In the genomic region with DNA sequence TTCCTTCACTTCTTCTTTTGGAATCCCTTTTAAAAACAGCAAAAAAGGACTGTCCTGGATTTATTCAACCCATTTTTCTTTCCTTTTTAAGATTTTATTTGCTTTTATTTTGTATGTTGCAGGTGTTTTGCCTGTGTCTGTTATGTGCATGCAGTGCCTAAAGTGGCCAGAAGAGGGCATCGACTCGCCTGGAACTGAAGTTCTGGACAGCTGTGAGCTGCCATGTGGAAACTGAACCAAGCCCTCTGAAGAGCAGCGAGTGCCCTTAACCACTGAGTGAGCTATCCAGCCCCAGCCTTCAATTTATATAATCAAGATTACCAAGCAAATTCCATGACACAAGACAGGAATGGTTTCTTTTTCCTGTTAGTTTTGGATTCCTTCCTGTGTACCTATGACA, we compare ENCODE assay signal across 10 mouse cellular contexts. TPM values are rescaled to one million over a fixed set of nuclear protein-coding genes. Genes with fewer than 3 reads are reported as not detected.
DNase-seq lines count a peak whose midpoint lies in the region; ATAC-seq and TF ChIP-seq lines count a peak whose summit lies in the region.
"Had no signal": no experiment of that assay in that cellular context is flagged by ENCODE, and none has a peak within 500 bp of the region (broad histone marks: within the 10 kb centered on the region; RNA-seq: fewer than 3 reads in every experiment).

No protein-coding gene starts in this region.

- H3K27me3 ChIP-seq in hindbrain, embryonic 10.5 days (ENCODE audit: insufficient read depth, poor library complexity, severe bottlenecking): no peaks in the 10 kb centered on the region
- H3K27me3 ChIP-seq in hindbrain, embryonic 16.5 days (replicated peaks; ENCODE audit: control insufficient read depth, insufficient read depth, low read length): no peaks in the 10 kb centered on the region
- no peaks in the 10 kb centered on the region for H3K27me3 ChIP-seq in G1E (ENCODE audit: insufficient read depth, low read length)
- H3K27me3 ChIP-seq: neural tube, embryonic 13.5 days had no signal

- no peak overlapping the region for H3K27ac ChIP-seq in hindbrain, embryonic 10.5 days
- H3K27ac ChIP-seq in hindbrain, embryonic 16.5 days (ENCODE audit: low read depth, low read length): no peak overlapping the region
- H3K27ac ChIP-seq: neural tube, embryonic 13.5 days had no signal

- 0 out of 2 replicates have a peak, but pooled peaks cover 4% of the 10 kb centered on the region for H3K36me3 ChIP-seq in hindbrain, embryonic 10.5 days
- peaks cover 19% of the 10 kb centered on the region for H3K36me3 ChIP-seq in hindbrain, embryonic 16.5 days (ENCODE audit: control insufficient read depth, insufficient read depth, low read length)
- H3K36me3 ChIP-seq in G1E (replicated peaks): peaks cover 70% of the 10 kb centered on the region

- 12% methylated on average over 3 of the region's 3 CpGs for WGBS in hindbrain, embryonic 10.5 days
- WGBS in hindbrain, embryonic 16.5 days: 4% methylated on average over 3 of the region's 3 CpGs

- DNase-seq in hindbrain, embryonic 10.5 days (ENCODE audit: low spot score): peak; percentile 68
- peak; percentile 7 for DNase-seq in G1E (ENCODE audit: low spot score)
- DNase-seq in cerebellum, adult 8-10 months: peak; percentile 50
- DNase-seq in gastrocnemius, postnatal 4 days (ENCODE audit: low spot score in 2 of 2): peak; percentile 37 to 61
- peak; percentile 73 to 75 for DNase-seq in left cerebral cortex, postnatal 14 days (ENCODE audit: low spot score in 2 of 2)
- peak; percentile 86 for DNase-seq in naive thymus-derived CD4-positive, alpha-beta T cell, adult 2 months (ENCODE audit: low read depth)
- peak; percentile 45 for DNase-seq in testis, postnatal 14 days (ENCODE audit: low spot score)

- no peak overlapping the region for H3K4me2 ChIP-seq in hindbrain, embryonic 16.5 days (ENCODE audit: low read length)
- H3K4me2 ChIP-seq: neural tube, embryonic 13.5 days had no signal

- no peak for ATAC-seq in hindbrain, embryonic 16.5 days
- ATAC-seq in G1E (ENCODE audit: extremely low read depth, insufficient number of reproducible peaks, low FRiP score, poor library complexity, severe bottlenecking): peak; percentile 34; the same call in 1 of the 2 replicates

- H3K9me3 ChIP-seq in hindbrain, embryonic 10.5 days: no peaks in the 10 kb centered on the region
- no peaks in the 10 kb centered on the region for H3K9me3 ChIP-seq in hindbrain, embryonic 16.5 days (ENCODE audit: control insufficient read depth, low read length)
- H3K9me3 ChIP-seq in G1E (replicated peaks): no peaks in the 10 kb centered on the region
- H3K9me3 ChIP-seq: neural tube, embryonic 13.5 days had no signal

- TF ChIP-seq CTCF in G1E (IDR thresholded peaks at IDR 0.05; ENCODE audit: low read depth, low read length): peak; percentile 76

- no peak overlapping the region for H3K9ac ChIP-seq in hindbrain, embryonic 16.5 days (ENCODE audit: low read depth, low read length)
- H3K9ac ChIP-seq: neural tube, embryonic 13.5 days had no signal

- intact Hi-C loops in left cerebral cortex, postnatal 14 days (cut with DNase I): no loop called here

- no peak overlapping the region for H3K4me3 ChIP-seq in hindbrain, embryonic 10.5 days
- no peak overlapping the region for H3K4me3 ChIP-seq in hindbrain, embryonic 16.5 days (ENCODE audit: low read length)
- no peak overlapping the region for H3K4me3 ChIP-seq in G1E (ENCODE audit: low read depth, low read length)
- H3K4me3 ChIP-seq: erythroblast, embryonic 14.5 days; neural tube, embryonic 13.5 days had no signal

- H3K4me1 ChIP-seq in hindbrain, embryonic 10.5 days (replicated peaks): no peaks in the 10 kb centered on the region
- H3K4me1 ChIP-seq in hindbrain, embryonic 16.5 days (ENCODE audit: control insufficient read depth, insufficient read depth, low read depth, low read length): no peaks in the 10 kb centered on the region
- peaks cover 4% of the 10 kb centered on the region; the same call in 1 of the 2 replicates for H3K4me1 ChIP-seq in G1E (ENCODE audit: insufficient read depth, low read depth, low read length)
- H3K4me1 ChIP-seq: neural tube, embryonic 13.5 days had no signal

RNA-seq across cellular contexts. Expression of gene Acat1, which starts 15.4 kb away (rescaled TPM):
- 33.3 and 47.5 TPM in 2 replicates for polyA plus RNA-seq in hindbrain, embryonic 10.5 days (2016; fragmentation: Nextera tagmentation; extraction: Ambion mirVana)
- polyA plus RNA-seq in hindbrain, embryonic 16.5 days (2015; fragmentation: Nextera tagmentation; extraction: Ambion mirVana): 179 and 204 TPM in 2 replicates
- total RNA-seq in G1E (2014; fragmentation: Nextera tagmentation) (43.6 and 44.2 TPM in 2 replicates), G1E (2017) (75.3 and 76.7 TPM in 2 replicates)
- 118 and 124 TPM in 2 replicates for polyA plus RNA-seq in G1E (2012)
- total RNA-seq in gastrocnemius, postnatal 4 days (2021): 100 to 1,000 TPM; 144 to 150 TPM
- total RNA-seq in left cerebral cortex, postnatal 14 days (2021): 10 to 100 TPM; 81.6 to 87.3 TPM

RNA-seq across cellular contexts. Expression of gene Npat, which starts 57.9 kb away (rescaled TPM):
- polyA plus RNA-seq in hindbrain, embryonic 10.5 days (2016; fragmentation: Nextera tagmentation; extraction: Ambion mirVana): 13.6 and 19.1 TPM in 2 replicates
- 9.5 and 11.4 TPM in 2 replicates for polyA plus RNA-seq in hindbrain, embryonic 16.5 days (2015; fragmentation: Nextera tagmentation; extraction: Ambion mirVana)
- total RNA-seq in G1E (2014; fragmentation: Nextera tagmentation) (68.5 and 70.7 TPM in 2 replicates), G1E (2017) (40.4 and 44.6 TPM in 2 replicates)
- polyA plus RNA-seq in G1E (2012): 1.1 and 1.7 TPM in 2 replicates
- 10 to 100 TPM; 11.9 to 14.2 TPM for total RNA-seq in gastrocnemius, postnatal 4 days (2021)
- total RNA-seq in left cerebral cortex, postnatal 14 days (2021): 10 to 100 TPM; 14.0 to 15.0 TPM

RNA-seq across cellular contexts. Expression of gene Atm, which starts 58.2 kb away (rescaled TPM):
- 12.6 and 17.7 TPM in 2 replicates for polyA plus RNA-seq in hindbrain, embryonic 10.5 days (2016; fragmentation: Nextera tagmentation; extraction: Ambion mirVana)
- polyA plus RNA-seq in hindbrain, embryonic 16.5 days (2015; fragmentation: Nextera tagmentation; extraction: Ambion mirVana): 6.1 and 6.8 TPM in 2 replicates
- total RNA-seq in G1E (2014; fragmentation: Nextera tagmentation) (77.4 and 78.2 TPM in 2 replicates), G1E (2017) (49.0 and 51.8 TPM in 2 replicates)
- polyA plus RNA-seq in G1E (2012): 1.1 and 1.4 TPM in 2 replicates
- total RNA-seq in gastrocnemius, postnatal 4 days (2021): 10 to 100 TPM; 15.2 to 16.6 TPM
- 10 to 100 TPM; 16.3 to 19.6 TPM for total RNA-seq in left cerebral cortex, postnatal 14 days (2021)

Comparison
In these comparisons a context has a peak if more than half of its experiments do, and no peak if none do; other contexts are left out.
1. DNase-seq: peak in every context shown above with its lines; median percentile 86 in naive thymus-derived CD4-positive, alpha-beta T cell, adult 2 months; 74 in left cerebral cortex, postnatal 14 days; 68 in hindbrain, embryonic 10.5 days; 50 in cerebellum, adult 8-10 months; 49 in gastrocnemius, postnatal 4 days; 45 in testis, postnatal 14 days; 7 in G1E.